Mouse (Mus musculus) CD4-positive, CD25-positive, alpha-beta regulatory T cell, adult 2 months (primary cell): ENCODE measurements around the gene Fnd3c2.
A peak's percentile ranks its signal among the peaks of the same experiment; 100 is the strongest.
"Not testable (repeated sequence)": the region's sequence is repeated elsewhere in the genome, so short reads cannot be mapped to it uniquely, and the experiment has no call there.

Experiments used
- DNase-seq: peaks from one replicate; pipeline ENCODE4 v3.0.0-alpha.2; 2012; ENCODE audit warnings: low read depth, low spot score

The Fnd3c2 gene

GRCm38 (mm10) chrX:106255276-106255675 is at the start of gene Fnd3c2:
Gene Fnd3c2, minus strand, starts transcription at chrX:106255376.
- DNase-seq, result no peak

GRCm38 (mm10) chrX:106284441-106284840 is 29.3 kb upstream of the Fnd3c2 start:
- DNase-seq, result no peak

- DNase-seq, result no peak
Measured at GRCm38 (mm10) chrX:106221058-106221457, 34.1 kb downstream of the Fnd3c2 start, which contains the start of gene Taf9b. Gene Taf9b, minus strand, starts transcription at chrX:106221158.

- peak; percentile 83 for DNase-seq
Measured at GRCm38 (mm10) chrX:106219171-106220032, 35.8 kb downstream of the Fnd3c2 start.

GRCm38 (mm10) chrX:106209100-106209499 is 46.1 kb downstream of the Fnd3c2 start:
- DNase-seq, result no peak

GRCm38 (mm10) chrX:106198904-106199303 is 56.3 kb downstream of the Fnd3c2 start:
- peak; percentile 35 for DNase-seq

- peak; percentile 42 for DNase-seq
Measured at GRCm38 (mm10) chrX:106197308-106197707, 57.9 kb downstream of the Fnd3c2 start.

GRCm38 (mm10) chrX:106194361-106194760 is 60.8 kb downstream of the Fnd3c2 start:
- not testable (repeated sequence) for DNase-seq

GRCm38 (mm10) chrX:106190091-106190490 is 65.1 kb downstream of the Fnd3c2 start:
- DNase-seq, result no peak

- DNase-seq, result peak; percentile 23
Measured at GRCm38 (mm10) chrX:106189356-106189755, 65.8 kb downstream of the Fnd3c2 start.

- DNase-seq, result peak; percentile 44
Measured at GRCm38 (mm10) chrX:106187737-106188136, 67.4 kb downstream of the Fnd3c2 start.

- peak; percentile 96 for DNase-seq
Measured at GRCm38 (mm10) chrX:106186713-106187649, 68.2 kb downstream of the Fnd3c2 start, which contains the start of gene Pgk1. Gene Pgk1, plus strand, starts transcription at chrX:106187100.

GRCm38 (mm10) chrX:106185706-106186105 is 69.5 kb downstream of the Fnd3c2 start:
- no peak for DNase-seq
